Mouse (Mus musculus) lung, embryonic 15.5 days (tissue): ENCODE data around the gene Nab2. TPM values are rescaled to one million over a fixed set of nuclear protein-coding genes. Genes with fewer than 3 reads are reported as not detected.
A peak's percentile ranks its signal among the peaks of the same experiment; 100 is the strongest.

Experiments
- ATAC-seq: fragments of 200-750 bp; cut with Nextera tagmentation; 2 replicates; pipeline ENCODE4 v1.8.0; 2017; ENCODE audit warnings: moderate number of reproducible peaks, borderline replicate concordance; ENCODE audit not compliant: low FRiP score, low TSS enrichment; ENCODE audit errors: extremely low read depth
- H3K27ac ChIP-seq: fragments of 300-500 bp; sonication (generic); 2 replicates; pipeline ENCODE4 v1.5.1; 2015; ENCODE audit warnings: moderate library complexity, mild to moderate bottlenecking, inconsistent platforms
- H3K27me3 ChIP-seq: fragments of 300-500 bp; sonication (generic); 2 replicates; pipeline ENCODE4 v1.6.1; 2015; ENCODE audit warnings: inconsistent platforms
- H3K36me3 ChIP-seq: fragments of 300-500 bp; sonication (generic); 2 replicates; pipeline ENCODE4 v1.6.1; 2015; ENCODE audit warnings: inconsistent platforms
- H3K4me1 ChIP-seq: fragments of 300-500 bp; sonication (generic); 2 replicates; pipeline ENCODE4 v1.6.1; 2015; ENCODE audit warnings: inconsistent platforms
- H3K4me2 ChIP-seq: fragments of 300-500 bp; sonication (generic); 2 replicates; pipeline ENCODE4 v1.6.1; 2015; ENCODE audit warnings: inconsistent platforms, mild to moderate bottlenecking, moderate library complexity
- H3K4me3 ChIP-seq: fragments of 300-500 bp; sonication (generic); 2 replicates; pipeline ENCODE4 v1.5.1; 2015; ENCODE audit warnings: mild to moderate bottlenecking, inconsistent platforms
- H3K9ac ChIP-seq: fragments of 300-500 bp; sonication (generic); 2 replicates; pipeline ENCODE4 v1.6.1; 2015; ENCODE audit warnings: inconsistent platforms
- H3K9me3 ChIP-seq: fragments of 300-500 bp; sonication (generic); 2 replicates; pipeline ENCODE4 v1.6.1; 2016; ENCODE audit warnings: inconsistent platforms
- WGBS: fragments of 180-500 bp; shearing (Covaris S2); methylation state at CpG from one replicate; pipeline ENCODE4 v1.1.7; 2015; 5-methylcytosine and 5-hydroxymethylcytosine counted together
- polyA plus RNA-seq: library from polyadenylated mRNA; unstranded; fragments of >200 nt; fragmentation: Nextera tagmentation; extraction: Ambion mirVana; gene quantifications from 2 replicates; pipeline ENCODE4 v1.2.1, GENCODE M21; 2015

Nab2 gene
- polyA plus RNA-seq, 1 experiment from 2014 or later = 15.4 TPM

- Histone ChIP-seq H3K9me3 (no peaks in the 10 kb centered on the region), H3K27ac (no peak overlapping the region), H3K4me2 (no peak overlapping the region), H3K27me3 (no peaks in the 10 kb centered on the region), H3K4me3 (no peak overlapping the region), H3K36me3 (no peaks in the 10 kb centered on the region), H3K9ac (no peak overlapping the region), H3K4me1 (no peaks in the 10 kb centered on the region)
- ATAC-seq = no peak
- WGBS = 29% methylated on average over 7 of the region's 7 CpGs
Observed at GRCm38 (mm10) chr10:127632668-127633271, 35.6 kb downstream of the Nab2 start.

- Histone ChIP-seq H3K9ac (no peak overlapping the region), H3K27me3 (no peaks in the 10 kb centered on the region), H3K27ac (no peak overlapping the region), H3K4me2 (no peak overlapping the region), H3K9me3 (no peaks in the 10 kb centered on the region), H3K4me3 (no peak overlapping the region), H3K36me3 (no peaks in the 10 kb centered on the region), H3K4me1 (no peaks in the 10 kb centered on the region)
- WGBS = 74% methylated on average over 10 of the region's 10 CpGs
- ATAC-seq = no peak
Observed at GRCm38 (mm10) chr10:127631261-127632214, 36.8 kb downstream of the Nab2 start.

GRCm38 (mm10) chr10:127626433-127626832 lies 41.9 kb downstream of the Nab2 start:
- Histone ChIP-seq H3K27me3 (no peaks in the 10 kb centered on the region), H3K4me1 (peaks cover 6% of the 10 kb centered on the region)
- WGBS = 89% methylated on average over 3 of the region's 3 CpGs

GRCm38 (mm10) chr10:127623439-127624216 lies 44.7 kb downstream of the Nab2 start:
- no peak overlapping the region for H3K4me2 ChIP-seq
- no peak overlapping the region for H3K4me3 ChIP-seq
- no peak overlapping the region for H3K9ac ChIP-seq
- H3K4me1 ChIP-seq = peaks cover 19% of the 10 kb centered on the region
- no peaks in the 10 kb centered on the region for H3K36me3 ChIP-seq
- H3K9me3 ChIP-seq = no peaks in the 10 kb centered on the region
- H3K27me3 ChIP-seq = no peaks in the 10 kb centered on the region
- H3K27ac ChIP-seq = no peak overlapping the region
- no peak for ATAC-seq
- WGBS = 91% methylated on average over 6 of the region's 6 CpGs

More at GRCm38 (mm10) chr10:127626433-127626832, 41.9 kb downstream of the Nab2 start:
- Histone ChIP-seq H3K27ac (no peak overlapping the region), H3K9ac (no peak overlapping the region), H3K9me3 (no peaks in the 10 kb centered on the region), H3K36me3 (no peaks in the 10 kb centered on the region), H3K4me2 (no peak overlapping the region), H3K4me3 (no peak overlapping the region)
- ATAC-seq = no peak

- Histone ChIP-seq H3K4me2 (no peak overlapping the region), H3K4me1 (peaks cover 29% of the 10 kb centered on the region)
Observed at GRCm38 (mm10) chr10:127622661-127623060, 45.7 kb downstream of the Nab2 start.

GRCm38 (mm10) chr10:127622057-127622392 lies 46.3 kb downstream of the Nab2 start:
- H3K4me2 ChIP-seq = peak overlapping the region; percentile 97
- H3K4me3 ChIP-seq = peak overlapping the region; percentile 70
- no peaks in the 10 kb centered on the region for H3K9me3 ChIP-seq
- under 1% methylated on average over 13 of the region's 13 CpGs for WGBS
- peak; percentile 44; the same call in 1 of the 2 replicates for ATAC-seq
- peak overlapping the region; percentile 72 for H3K9ac ChIP-seq
- peak overlapping the region; percentile 99 for H3K27ac ChIP-seq
- H3K4me1 ChIP-seq = peaks cover 35% of the 10 kb centered on the region
- no peaks in the 10 kb centered on the region for H3K27me3 ChIP-seq
- H3K36me3 ChIP-seq = no peaks in the 10 kb centered on the region

More at GRCm38 (mm10) chr10:127622661-127623060, 45.7 kb downstream of the Nab2 start:
- WGBS = 58% methylated on average over 4 of the region's 4 CpGs
- ATAC-seq = no peak
- no peaks in the 10 kb centered on the region for H3K27me3 ChIP-seq
- H3K27ac ChIP-seq = peak overlapping the region; percentile 99; the same call in 1 of the 2 replicates
- H3K9me3 ChIP-seq = no peaks in the 10 kb centered on the region
- no peaks in the 10 kb centered on the region for H3K36me3 ChIP-seq
- H3K4me3 ChIP-seq = no peak overlapping the region
- H3K9ac ChIP-seq = no peak overlapping the region

- Histone ChIP-seq H3K9me3 (no peaks in the 10 kb centered on the region), H3K4me2 (peak overlapping the region; percentile 97), H3K4me3 (peak overlapping the region; percentile 70), H3K36me3 (no peaks in the 10 kb centered on the region), H3K27ac (peak overlapping the region; percentile 99), H3K27me3 (no peaks in the 10 kb centered on the region), H3K4me1 (peaks cover 41% of the 10 kb centered on the region), H3K9ac (peak overlapping the region; percentile 72)
- under 1% methylated on average over 35 of the region's 39 CpGs for WGBS
- peak; percentile 91 for ATAC-seq
Observed at GRCm38 (mm10) chr10:127621191-127622056, 46.9 kb downstream of the Nab2 start.

- Histone ChIP-seq H3K36me3 (no peaks in the 10 kb centered on the region), H3K4me2 (peak within 1 kb of the TSS; percentile 97), H3K4me1 (peaks cover 50% of the 10 kb centered on the region), H3K27me3 (no peaks in the 10 kb centered on the region), H3K9me3 (no peaks in the 10 kb centered on the region), H3K27ac (peak within 1 kb of the TSS; percentile 99), H3K9ac (peak within 1 kb of the TSS; percentile 78), H3K4me3 (peak within 1 kb of the TSS; percentile 70)
- WGBS = under 1% methylated on average over 25 of the region's 32 CpGs
- peak; percentile 65 for ATAC-seq
Observed at GRCm38 (mm10) chr10:127620406-127621190, 47.8 kb downstream of the Nab2 start, which contains the start of gene Lrp1. Gene Lrp1, minus strand, starts transcription at chr10:127621148.

- WGBS = 8% methylated on average over 12 of the region's 12 CpGs
Observed at GRCm38 (mm10) chr10:127619941-127620405, 48.4 kb downstream of the Nab2 start.

GRCm38 (mm10) chr10:127619119-127619721 lies 49.1 kb downstream of the Nab2 start:
- H3K36me3 ChIP-seq = no peaks in the 10 kb centered on the region
- peak overlapping the region; percentile 99 for H3K27ac ChIP-seq
- WGBS = 15% methylated on average over 8 of the region's 8 CpGs
- H3K9me3 ChIP-seq = no peaks in the 10 kb centered on the region
- H3K4me2 ChIP-seq = peak overlapping the region; percentile 97
- no peak for ATAC-seq
- no peaks in the 10 kb centered on the region for H3K27me3 ChIP-seq
- H3K4me1 ChIP-seq = peaks cover 63% of the 10 kb centered on the region
- peak overlapping the region; percentile 78 for H3K9ac ChIP-seq
- H3K4me3 ChIP-seq = peak overlapping the region; percentile 70

More at GRCm38 (mm10) chr10:127619941-127620405, 48.4 kb downstream of the Nab2 start:
- Histone ChIP-seq H3K4me2 (peak overlapping the region; percentile 97), H3K36me3 (no peaks in the 10 kb centered on the region), H3K4me3 (peak overlapping the region; percentile 70), H3K27ac (peak overlapping the region; percentile 99), H3K27me3 (no peaks in the 10 kb centered on the region), H3K9ac (peak overlapping the region; percentile 78), H3K9me3 (no peaks in the 10 kb centered on the region), H3K4me1 (peaks cover 56% of the 10 kb centered on the region)
- ATAC-seq = no peak
